Mouse (Mus musculus) right cerebral cortex, postnatal 10 days (tissue): ENCODE results near the gene Me1.

Source experiments
- DNase-seq, 2 experiments: peaks; one replicate each; pipeline ENCODE4 v3.0.0; 2021; ENCODE audit warnings: low spot score in 2 of 2

Gene Me1

GRCm38 (mm10) chr9:86695818-86696261 lies at the start of gene Me1:
Gene Me1 (minus strand): TSS chr9:86695953.
- peak in 1 of 2 experiments; percentile 39 for DNase-seq

GRCm38 (mm10) chr9:86744041-86744440 lies 48.3 kb upstream of the Me1 start:
- DNase-seq: no peak

DNA sequence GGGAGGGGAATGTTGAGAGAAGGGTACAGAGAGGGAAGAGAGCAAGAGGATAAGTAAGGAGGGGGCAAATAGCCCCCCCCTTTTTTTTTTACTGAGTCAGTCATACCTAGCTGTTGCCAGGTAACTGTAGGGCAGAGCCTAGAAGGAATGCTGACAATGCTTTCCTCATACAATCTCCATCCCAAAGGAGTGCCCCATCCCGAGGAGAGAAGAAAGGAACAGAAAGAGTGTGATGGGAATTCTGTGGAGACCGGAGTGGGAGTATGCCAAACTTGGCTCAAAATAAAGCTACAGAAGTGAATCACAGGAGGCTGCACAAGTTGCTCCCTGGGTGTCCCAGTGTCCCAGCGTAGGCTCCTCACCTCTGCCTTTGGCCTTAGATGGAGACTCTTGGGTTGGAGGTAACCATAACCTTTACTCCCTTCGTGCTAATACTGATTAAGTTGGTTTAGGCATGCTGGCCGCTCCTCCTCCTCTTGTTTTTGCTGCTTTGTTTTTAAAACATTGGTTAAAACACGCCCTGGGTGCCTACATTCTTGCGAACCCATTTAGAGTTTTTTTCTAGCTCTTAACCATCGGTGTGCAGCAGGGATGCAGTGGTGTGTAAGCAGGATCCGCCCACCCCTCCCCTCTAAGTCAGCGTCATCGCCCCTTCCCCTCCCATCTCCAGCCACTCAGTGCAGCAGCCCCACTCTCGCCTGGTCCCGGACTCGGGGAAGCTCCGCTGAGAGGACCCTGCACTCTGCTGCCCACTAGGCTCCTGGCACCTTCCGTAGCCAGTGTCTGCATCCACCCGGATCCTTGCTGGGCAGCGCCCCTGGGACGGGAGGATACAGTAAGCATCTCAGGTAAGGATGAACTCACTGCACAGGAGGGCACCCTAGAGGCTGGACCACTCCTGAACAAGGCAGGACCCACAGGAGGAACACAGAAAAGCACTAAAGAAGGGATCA lies 47.5 kb upstream of the Me1 start, which contains the start of gene Prss35:
Gene Prss35 (plus strand): TSS at position 691 of the 953 bp plus-strand sequence.
- DNase-seq: peak; percentile 63 to 64

GRCm38 (mm10) chr9:86739971-86740370 lies 44.2 kb upstream of the Me1 start:
- DNase-seq: no peak

DNA sequence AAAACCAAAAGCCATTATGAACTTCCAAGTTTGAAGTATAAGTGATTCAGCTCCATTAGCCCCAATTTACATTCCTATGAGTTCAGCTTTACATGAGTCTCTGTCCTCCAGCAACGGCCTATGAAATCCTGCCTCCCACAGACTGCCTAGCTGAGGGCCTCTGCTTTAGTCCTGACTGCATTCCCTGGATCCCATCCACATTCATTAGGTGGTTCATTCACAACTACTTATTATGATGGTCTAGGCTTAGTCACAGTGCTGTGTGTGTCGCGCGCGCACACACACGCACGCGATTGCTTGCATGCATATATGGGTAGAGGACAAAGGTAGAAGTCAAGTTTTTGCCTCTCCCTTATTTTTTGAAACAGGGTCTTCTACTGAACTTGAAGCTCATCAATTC lies 43.0 kb upstream of the Me1 start:
- no peak for DNase-seq

GRCm38 (mm10) chr9:86738067-86738466 lies 42.3 kb upstream of the Me1 start:
- no peak for DNase-seq

GRCm38 (mm10) chr9:86736991-86737390 lies 41.2 kb upstream of the Me1 start:
- no peak for DNase-seq

DNA sequence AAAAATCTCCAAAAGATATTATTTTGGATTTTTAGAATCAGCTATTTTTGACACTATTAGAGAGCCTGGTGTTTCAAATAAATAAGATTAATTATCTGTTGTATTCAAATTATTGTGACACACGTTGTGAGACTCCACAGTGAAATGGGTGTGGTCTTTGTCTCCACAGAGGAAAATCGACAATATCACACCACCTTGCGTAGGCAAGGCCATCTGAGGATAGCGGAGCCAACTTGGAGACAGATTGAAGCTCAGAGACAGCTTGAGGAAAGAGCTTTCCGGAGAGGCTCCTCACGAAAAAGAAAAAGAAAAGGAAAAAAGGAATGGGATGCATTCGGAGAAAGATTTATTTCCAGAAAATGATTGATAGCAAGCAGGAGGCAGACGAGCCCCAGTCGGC lies 39.0 kb upstream of the Me1 start:
- DNase-seq: peak in 1 of 2 experiments; percentile 57

GRCm38 (mm10) chr9:86734357-86734756 lies 38.6 kb upstream of the Me1 start:
- no peak for DNase-seq

GRCm38 (mm10) chr9:86729811-86730210 lies 34.1 kb upstream of the Me1 start:
- DNase-seq: no peak

DNA sequence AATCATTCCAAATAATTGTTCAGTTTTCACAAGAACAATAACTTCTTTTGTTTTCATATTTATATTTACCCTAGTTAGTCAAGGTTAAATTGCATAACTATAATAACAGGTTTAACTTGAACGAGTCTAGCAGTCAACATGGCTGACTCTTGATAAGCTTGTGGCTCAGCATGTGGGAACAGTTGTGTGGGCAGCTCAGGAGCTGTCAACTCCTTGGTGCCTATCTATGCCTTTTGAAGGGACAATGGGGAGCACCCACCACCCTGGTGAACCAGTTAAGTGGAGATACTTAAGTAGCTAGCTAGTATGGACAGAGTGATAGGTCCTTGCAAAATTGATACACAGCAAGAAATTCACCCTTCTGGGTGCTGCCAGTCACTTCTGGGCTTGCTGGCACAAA lies 33.3 kb upstream of the Me1 start:
- DNase-seq: no peak

GRCm38 (mm10) chr9:86728214-86728814 lies 32.6 kb upstream of the Me1 start:
- DNase-seq: no peak

DNA sequence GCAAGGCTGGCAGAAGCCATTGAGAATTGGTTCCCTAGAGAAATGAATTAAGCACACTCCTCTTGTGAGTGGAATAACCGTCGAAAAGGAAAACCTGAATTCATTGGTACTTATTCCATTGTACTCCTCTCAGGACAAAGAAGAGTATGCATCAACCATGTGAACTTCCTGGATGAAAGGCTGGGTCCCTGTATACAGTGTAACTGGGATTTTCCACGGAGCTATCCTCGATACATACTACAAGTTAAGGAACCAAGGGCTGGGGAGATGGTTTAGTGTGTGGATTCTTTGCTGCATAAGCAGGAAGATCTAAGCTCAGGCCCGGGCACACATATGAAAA lies 30.6 kb upstream of the Me1 start:
- no peak for DNase-seq

DNA sequence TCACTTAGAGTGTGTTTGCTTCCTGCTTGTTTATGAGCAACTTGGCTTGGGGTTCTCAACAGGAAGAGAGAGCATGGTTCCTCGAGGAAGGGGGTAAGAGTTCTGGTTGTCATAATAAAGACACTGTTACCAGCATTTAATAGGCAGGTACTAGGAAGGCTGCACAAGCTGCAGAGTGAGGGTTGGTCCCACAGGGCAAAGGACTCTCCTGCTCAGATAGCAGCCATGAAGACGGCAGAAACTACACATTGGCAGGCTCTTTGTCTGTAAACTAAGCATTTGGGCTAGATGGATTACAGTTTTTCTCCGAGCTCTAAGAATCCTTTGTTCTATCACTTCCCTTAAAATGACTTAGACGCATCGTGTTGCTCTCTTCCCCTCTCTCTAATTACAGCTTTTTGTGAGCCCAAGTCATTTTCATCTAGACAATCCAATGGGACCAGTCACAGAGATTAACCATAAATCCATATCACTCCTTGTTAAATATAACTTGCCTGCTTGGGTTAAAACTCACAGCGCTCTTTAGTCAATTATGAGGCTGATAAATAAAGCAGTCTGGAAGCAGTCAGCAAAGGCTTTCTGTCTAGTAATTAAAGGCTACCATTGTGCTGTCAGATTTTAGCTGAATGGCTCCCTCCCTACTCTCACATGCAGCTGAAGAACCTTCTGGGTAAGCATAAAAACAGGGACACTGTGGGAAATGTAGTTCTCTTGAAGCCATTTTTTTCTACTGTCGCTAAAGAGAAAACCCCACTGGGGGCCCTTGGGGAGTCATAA lies 30.0 kb upstream of the Me1 start:
- no peak for DNase-seq

GRCm38 (mm10) chr9:86725066-86725465 lies 29.3 kb upstream of the Me1 start:
- DNase-seq: no peak

GRCm38 (mm10) chr9:86720794-86721193 lies 25.0 kb upstream of the Me1 start:
- no peak for DNase-seq

GRCm38 (mm10) chr9:86720227-86720626 lies 24.5 kb upstream of the Me1 start:
- DNase-seq: no peak

- DNase-seq: no peak
Observed at GRCm38 (mm10) chr9:86717119-86717518, 21.4 kb upstream of the Me1 start.

GRCm38 (mm10) chr9:86716540-86716939 lies 20.8 kb upstream of the Me1 start:
- peak in 1 of 2 experiments; percentile 50 for DNase-seq

DNA sequence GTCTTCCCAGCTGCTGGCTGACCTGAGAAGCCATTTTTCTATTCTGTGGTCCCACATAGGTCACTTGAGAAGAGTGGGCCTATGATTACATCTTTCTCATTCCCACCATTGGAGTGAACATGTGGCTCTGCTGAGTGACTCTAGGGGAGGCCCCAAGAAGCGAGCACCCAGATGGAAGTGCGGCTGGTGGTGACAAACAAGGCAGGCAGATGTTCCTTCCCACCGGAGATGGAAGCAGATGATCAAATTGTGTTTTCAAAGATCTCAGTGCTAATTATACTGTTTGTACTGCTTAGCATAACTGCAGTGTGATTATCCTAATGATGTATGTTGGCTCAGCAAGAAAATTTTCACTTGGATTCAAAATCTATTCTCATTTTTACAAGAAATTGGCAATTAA lies 18.3 kb upstream of the Me1 start:
- peak in 1 of 2 experiments; percentile 54 for DNase-seq

- no peak for DNase-seq
Observed at GRCm38 (mm10) chr9:86712648-86713047, 16.9 kb upstream of the Me1 start.

GRCm38 (mm10) chr9:86710091-86710634 lies 14.4 kb upstream of the Me1 start:
- no peak for DNase-seq
